Mouse (Mus musculus) mouse embryonic stem cell (cell line): ENCODE measurements around the gene Cabp4.
"Not testable (repeated sequence)": the region's sequence is repeated elsewhere in the genome, so short reads cannot be mapped to it uniquely, and the experiment has no call there.

Source experiments
- in situ Hi-C, 2 experiments: fragments of 300-500 bp; cut with MboI; formaldehyde crosslinking; loops; 1 replicate in 1 of 2; 3 replicates in 1 of 2; pipeline ENCODE4 v1.14.3; 2019 to 2020; ENCODE audit warnings: low sequenced_read_pairs in 2 of 2, low pct_unique_long_range_greater_than_20kb in 1 of 2, mixed read lengths in 1 of 2; ENCODE audit not compliant: unreplicated experiment in 1 of 2

Cabp4 gene

DNA sequence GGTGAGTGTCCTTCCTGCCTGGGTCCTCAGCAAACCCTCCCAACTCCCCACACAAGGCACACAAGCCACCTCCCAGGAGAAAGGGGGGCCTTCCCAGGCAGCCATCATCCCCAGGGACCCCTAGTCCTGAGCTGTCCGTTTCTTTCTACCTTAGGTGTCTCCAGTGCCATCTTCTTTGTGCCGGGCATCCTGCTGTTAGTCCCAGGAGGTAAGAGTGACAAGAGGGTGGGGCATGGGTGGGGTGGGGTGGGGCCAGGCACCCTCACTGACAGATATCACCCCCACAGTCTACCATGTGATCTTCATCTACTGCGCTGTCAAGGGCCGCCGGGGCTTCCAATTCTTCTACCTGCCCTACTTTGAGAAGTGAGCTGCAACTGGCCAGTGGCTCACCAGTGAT lies 12.8 kb downstream of the Cabp4 start:
- in situ Hi-C loops = no loop called here

DNA sequence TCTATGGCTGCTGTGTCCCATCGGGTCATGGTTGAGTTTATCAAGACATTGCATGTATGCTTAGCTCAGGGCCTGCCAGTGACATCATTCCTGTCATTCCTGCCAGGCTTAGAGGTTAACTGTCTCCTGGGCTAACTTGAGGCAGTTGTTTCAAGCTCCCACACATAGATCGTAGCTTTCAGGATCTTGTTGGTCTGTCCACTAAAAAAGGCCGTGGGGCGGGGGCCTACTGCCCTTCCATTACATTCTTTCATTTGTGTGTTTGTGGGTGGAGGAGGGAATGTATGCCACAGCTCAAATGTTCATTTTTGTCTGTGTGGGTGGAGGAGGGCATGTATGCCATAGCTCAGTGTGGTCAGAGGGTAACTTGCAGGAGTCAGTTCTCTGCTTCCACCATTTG lies 13.7 kb downstream of the Cabp4 start:
- in situ Hi-C loops = no loop called here

DNA sequence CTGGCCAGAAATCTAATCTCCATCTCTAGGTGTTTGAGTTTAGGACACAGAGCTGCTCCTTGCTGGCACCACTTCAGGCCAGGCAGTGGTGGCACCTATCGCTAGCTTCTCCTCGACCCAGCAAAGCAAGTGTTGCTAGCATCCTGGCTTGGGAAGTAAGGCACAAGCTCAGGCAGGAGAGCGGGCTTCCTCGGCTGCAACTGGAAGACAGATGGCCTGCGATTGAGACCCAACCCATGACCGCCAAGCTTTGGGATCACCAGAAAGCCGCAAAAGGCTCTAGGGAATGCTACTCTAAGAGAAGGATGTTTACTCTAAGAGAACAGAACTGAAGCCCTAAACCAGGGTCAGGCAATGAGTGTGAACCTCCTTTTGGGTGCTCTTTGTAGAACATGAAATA lies 14.4 kb downstream of the Cabp4 start:
- in situ Hi-C loops = no loop called here

DNA sequence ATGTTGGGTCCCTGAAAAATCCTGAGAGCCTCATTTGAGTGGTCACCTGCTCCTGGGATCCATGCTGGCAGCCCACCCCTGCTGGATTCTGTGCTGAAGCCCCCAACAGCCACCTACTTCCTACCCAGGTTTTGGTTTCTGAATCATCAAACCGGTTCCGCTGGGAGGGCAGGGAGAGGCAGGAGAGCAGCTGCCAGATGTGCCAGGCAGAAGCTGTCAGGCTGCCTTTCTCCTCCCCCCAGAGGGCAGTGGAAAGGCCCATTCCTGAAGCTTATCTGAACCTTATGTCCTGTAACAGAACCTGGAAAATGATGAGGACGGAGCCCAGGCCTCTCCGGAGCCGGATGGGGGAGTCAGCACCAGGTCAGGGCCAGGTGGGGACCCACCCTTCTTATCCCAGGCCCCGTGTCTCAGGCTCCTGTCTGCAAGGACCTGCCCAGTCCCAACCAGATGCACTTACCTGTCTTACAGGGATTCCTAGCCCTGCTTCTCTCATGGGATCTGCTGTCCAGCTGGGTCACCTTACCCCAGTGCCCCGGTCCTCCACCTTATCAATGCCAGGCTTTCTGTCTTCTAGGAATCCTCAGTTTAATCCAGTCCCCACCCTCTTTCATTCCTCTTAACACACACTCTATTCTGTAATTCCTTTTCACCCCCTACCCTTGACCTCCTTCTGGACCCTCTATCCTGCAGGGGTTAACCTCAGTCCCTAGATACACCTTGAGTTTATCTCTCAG lies 16.9 kb downstream of the Cabp4 start:
- in situ Hi-C loops = no loop called here

DNA sequence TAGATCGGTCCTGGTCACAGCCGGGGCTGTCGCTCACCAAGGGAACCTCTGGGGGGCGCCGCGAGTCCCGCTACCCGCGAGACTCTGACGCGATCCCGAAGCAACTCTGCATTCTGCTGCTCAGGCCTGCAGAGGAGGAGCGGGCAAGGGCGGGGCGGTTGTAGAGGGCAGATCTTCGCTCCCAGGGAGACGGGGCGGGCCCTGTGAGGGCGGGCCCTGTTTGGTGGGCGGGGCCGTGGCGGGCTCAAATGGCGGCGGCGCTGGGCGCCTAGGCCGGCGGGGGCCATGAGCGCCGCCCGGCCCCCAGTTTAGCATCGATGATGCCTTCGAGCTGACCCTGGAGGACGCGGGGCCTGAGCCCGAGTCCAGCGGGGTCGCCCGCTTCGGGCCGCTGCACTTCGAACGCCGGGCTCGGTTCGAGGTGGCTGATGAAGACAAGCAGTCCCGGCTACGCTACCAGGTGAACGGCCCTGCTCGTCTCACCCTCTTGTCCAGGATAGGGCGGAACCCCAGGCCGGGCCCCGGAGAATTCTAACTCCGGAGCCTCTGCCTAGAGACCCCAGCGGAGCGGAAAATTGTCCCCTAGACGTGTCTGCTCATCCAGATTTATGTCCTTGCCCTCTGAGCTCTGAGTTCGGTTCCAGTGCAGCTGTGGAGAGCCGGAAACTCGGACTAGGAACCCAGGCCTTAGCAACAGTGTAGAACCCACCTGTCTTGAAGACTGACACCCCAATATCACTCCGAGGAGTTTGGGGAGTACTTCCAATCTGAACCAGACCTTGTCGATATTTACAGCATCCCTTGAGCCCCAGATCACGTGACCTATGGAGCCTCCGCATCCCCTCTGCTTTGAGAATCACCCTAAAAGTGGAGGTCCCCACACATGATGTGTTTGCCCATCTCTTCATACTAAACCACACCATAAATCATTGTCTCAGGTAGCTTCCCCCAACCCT lies 17.8 kb downstream of the Cabp4 start, which contains the start of gene Aip:
TSS of gene Aip (minus strand) at position 118 of the 956 bp plus-strand sequence.
- in situ Hi-C loops = no loop called here

DNA sequence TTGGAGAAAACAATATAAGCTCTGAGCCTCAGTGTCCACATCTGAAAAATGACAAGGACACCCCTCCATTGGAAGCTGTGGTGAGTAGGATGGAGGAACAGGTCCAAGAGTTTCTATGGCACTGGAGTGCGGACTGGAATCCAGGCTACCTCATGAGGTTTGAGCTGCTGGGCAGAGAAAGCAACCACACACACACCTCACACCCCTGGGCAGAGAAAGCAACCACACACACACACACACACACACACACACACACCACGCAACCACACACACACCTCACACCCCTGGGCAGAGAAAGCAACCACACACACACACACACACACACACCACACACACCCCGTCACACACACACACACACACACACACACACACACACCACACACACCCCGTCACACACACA lies 18.6 kb downstream of the Cabp4 start:
- in situ Hi-C loops = not testable (repeated sequence)

DNA sequence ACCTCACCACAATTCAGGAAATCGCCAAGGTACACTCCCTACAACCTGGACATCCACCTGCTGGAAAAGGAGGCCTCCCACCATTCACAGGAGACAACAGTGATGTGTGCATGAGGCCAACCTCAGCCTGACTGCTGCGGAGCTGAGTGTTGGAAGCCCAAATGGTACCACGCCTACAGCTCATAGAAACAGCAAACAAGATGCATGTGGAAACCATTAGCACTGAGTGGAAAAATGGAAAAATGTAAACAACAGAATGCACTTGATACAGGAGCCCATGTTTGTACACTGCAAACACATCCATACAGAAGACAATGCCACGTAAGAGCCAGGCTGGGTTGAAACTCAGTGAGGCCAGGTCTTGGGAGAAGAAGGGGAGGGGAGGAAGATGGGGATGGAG lies 19.4 kb downstream of the Cabp4 start:
- in situ Hi-C loops = no loop called here

DNA sequence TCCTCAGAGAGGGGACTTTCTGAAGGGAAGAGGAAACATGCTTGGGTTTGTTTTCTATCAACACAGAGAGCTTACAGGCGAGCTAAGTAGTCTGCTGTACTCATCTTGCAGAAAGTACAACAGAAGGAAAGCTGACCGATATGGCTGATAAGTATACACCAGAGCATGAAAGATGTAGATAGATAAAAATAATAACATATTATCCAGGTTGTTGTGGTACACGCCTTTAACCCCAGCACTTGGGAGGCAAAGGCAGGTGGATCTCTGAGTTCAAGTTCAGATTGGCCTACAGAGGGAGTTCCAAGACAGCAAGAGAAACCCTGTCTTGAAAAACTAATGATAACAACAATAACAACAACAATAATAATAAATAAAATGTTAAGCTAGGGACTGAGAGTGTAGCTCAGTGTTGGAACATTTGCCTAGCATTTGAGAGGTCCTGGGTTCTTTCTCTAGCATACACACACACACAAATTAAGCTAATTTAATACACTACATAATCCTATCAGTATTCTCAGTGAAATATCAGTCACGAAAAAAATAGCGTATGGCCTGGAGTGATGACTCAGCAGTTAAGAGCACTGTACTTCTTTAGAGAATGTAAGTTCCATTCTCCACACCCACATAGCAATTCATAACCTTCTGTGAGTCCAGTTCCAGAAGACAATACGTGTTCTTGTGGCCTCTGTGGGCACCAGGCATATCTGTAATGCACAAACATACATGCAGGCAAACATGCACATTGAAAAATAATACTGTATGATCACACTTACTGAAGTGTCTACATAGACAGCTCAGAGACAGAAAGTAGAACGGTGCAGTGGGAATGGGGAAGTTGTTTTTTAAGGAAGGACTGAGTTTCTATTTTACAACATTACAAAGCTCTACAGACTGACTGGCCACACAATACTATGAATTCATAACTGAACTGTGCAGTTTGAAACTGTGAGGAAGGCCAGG lies 21.1 kb downstream of the Cabp4 start:
- in situ Hi-C loops = no loop called here

DNA sequence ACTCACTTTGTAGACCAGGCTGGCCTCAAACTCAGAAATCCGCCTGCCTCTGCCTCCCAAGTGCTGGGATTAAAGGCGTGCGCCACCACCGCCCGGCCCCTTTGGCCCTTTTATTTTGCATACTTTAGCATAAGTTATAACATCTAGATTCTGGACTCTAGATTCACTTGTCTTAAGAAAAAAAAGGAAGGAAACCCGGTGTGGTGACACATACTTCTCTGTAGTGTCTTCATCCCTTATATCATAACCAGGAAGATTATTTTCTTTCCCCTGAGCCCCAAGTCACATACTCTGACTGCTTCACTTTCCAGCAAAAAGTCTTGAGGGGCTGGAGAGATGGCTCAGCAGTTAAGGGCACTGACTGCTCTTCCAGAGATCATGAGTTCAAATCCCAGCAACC lies 21.9 kb downstream of the Cabp4 start:
- in situ Hi-C loops = not testable (repeated sequence)

DNA sequence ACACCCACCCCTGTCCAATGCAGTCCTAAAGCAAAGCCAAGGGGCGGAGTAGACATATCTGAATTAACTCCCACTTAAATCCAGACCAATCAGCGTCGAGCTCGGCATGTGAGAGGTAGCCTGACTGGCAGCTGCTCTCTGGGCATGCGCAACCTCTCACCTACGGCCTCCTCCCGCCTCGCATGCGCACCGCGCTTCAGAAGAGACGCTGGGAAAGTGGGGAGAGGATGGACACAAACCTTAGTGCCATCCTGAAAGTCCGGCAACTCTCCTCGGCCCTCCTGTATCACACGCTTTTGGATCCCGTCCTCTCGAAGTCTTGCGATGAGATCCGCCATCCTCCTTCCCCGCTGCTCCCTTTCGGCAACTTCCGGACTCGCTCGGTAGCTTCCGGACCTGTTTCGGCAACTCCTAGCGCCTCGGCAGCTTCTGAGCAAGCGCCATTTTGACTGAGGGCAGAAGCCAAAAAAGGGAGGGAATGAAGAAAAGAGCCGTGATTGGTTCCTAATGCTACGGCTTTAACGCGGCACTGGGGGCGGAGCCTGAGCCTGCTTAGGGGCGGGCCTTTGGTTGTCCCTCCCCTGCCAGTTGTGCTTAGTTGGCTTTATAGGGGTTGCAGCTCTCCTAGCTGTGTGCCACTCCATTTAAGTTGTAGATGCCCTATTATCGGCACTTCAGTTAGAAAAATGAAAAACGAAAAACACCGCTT lies 22.6 kb downstream of the Cabp4 start:
- in situ Hi-C loops = no loop called here

DNA sequence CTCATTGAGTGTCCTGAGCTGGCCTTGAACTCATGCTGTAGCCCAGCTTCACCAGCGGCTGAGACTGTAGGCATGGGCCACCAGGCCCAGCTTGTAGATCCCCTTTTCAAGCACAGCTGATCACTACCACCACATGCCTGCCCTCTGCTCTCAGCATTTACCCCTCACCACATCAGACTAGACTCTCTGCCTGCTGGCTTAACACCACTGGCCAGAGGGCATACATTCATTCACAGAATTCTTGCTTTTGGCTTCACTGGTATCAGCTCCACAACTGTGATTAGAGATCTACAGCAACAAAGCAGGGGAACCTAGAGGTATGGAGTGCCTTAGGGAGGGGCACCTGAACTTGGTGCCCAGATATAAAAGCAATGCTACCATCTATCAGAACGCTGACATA lies 23.3 kb downstream of the Cabp4 start:
- in situ Hi-C loops = no loop called here

DNA sequence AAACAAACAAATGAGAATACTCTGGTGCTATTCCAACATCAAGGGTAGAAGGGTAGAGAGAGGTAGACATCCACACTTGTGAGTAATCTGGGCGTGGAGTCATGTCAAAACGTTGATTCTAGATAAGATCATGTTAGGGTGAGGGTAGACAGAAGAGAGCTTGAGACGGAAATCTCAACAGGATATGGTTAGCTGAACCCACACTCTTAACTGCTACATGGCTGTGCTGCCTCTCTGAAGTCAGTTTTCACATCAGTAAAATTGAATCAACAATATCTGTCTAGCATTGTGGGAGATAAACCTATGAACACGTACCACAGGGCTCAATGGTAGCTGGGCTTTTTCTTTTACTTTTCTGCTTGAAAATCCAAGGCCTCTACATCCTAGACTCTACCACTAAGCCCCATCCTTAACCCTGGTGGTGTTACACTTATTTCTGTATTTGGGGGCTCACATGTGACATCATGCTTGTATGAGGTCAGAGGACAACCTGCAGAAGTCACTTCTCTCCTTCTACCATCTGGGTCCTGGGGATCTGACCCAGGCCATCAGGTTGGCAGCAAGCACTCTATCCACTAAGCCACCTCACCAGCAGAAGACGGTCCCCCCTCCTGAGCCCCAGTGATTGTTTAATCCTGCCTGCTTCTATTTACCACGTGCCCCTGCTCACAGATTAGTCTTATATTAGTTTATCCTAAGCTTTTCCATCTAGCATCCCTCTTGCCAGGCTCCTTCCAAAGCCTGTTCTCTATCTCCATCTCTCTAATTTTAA lies 23.9 kb downstream of the Cabp4 start:
- in situ Hi-C loops = no loop called here

DNA sequence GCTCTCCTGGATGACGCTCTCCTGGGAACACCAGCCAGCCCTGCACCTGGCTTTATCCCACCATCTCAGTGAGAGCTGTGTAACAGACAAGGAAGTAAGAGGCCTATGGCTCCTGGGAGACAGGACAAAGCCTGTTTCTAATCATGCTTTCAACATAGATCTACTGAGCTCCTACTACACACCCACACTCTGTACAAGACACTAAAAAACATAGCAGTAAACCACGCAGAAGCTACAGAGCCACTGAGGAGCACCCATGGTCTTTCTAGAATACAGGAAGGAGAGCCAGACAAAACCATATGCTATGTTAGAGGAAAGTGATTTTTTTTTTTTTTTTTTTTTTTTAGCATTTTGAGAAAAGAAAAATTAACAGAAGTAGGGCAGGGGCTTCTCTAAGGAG lies 25.5 kb downstream of the Cabp4 start:
- in situ Hi-C loops = no loop called here

DNA sequence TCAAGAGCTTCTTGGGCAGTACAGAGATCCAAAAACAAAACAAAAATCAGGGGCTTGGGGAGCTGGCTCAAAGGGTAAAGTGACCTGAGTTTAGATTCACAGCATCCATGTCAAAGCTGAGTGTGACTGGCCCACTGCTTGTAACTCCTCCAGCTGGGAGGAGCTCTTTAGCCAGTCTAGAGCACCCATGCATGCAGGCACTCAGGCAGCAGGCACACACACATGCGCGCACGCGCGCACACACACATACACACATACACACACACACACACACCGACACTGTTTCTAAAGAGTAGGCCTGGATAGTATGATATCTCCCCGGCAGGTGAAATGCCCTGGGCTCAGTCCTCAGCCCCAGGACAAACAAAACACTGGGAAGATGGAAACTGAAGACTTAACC lies 26.8 kb downstream of the Cabp4 start:
- in situ Hi-C loops = no loop called here

DNA sequence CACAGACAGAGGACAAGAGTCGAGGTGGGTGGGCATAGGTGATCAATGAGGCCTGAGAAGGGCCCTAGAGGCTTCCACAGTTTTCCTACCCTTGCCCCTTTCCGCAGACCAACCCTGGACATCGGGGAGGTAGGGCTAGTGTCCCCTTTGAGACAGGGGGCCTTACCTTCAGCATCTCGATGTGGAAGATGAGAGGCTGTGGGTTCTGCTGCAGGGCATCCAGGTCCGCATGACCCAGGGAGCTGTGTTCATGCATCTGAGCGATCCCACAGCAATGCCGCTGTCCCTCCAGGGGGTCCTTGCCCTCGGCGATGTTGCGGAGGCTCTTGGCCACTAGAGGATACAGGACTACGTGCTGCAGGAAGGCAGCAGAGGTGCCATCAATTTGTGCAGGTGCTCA lies 28.0 kb downstream of the Cabp4 start:
- in situ Hi-C loops = no loop called here

DNA sequence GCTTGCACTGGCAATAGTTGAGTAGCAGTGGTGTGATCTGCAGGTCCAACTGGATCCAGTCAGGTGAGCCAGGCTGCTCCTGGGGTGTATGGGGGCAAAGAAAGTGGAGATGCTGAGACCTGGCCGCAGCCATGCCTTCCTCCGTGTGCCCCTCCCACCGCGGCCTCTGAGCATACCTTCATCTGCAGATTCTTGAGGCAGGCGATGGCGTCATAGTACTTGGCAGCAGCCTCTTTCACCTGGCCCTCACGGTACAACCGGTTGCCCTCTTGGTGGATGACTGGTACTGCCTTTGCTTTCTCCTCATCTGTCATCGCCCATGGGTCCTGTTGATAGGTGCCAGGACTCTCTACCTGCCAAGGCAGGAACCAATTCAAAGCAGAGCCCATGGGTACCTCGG lies 28.7 kb downstream of the Cabp4 start:
- in situ Hi-C loops = no loop called here

DNA sequence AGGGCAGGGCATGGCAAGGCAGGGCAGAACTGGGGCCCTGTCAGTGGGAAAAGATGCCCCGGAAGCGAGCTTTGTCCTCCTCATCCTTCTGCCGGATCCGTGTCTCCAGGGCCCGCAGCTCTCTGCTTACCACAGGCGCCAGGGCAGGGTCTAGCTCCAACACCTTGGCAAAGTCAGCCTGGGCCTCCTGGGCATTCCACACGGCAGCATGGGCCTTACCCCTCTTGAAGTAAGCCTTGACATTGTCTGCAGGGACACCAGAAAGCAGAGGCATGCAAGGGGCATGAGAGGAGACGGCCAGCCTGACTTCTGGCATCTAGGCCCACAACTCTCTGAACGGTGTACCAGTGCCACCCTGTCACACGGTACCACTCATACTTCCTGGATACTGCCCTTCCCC lies 29.3 kb downstream of the Cabp4 start:
- in situ Hi-C loops = no loop called here
